ENCODE assay signal across 17 mouse cellular contexts in the genomic region with DNA sequence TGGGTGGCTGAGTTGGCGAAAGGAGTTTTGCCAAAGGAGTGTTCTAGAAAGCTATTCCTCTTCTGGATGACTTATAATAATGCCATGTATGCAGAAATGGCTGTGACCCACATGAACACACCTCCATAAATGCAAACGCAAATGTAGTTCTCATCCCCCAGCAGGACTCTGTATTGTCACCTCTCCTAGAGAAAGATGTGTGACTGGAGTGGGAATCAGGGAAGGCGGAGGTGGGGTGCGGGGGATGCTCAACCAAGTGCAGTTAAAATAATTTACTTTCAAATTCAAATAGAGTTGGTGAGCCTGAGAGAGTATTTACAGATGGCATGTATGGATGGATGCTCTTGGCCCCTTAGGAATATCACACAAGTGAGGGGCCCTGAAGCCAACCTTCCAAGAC. TPM values are rescaled to one million over a fixed set of nuclear protein-coding genes. Genes with fewer than 3 reads are reported as not detected.
A peak's percentile ranks its signal among the peaks of the same experiment; 100 is the strongest.
DNase-seq lines count a peak whose midpoint lies in the region; ATAC-seq and TF ChIP-seq lines count a peak whose summit lies in the region.
"Had no signal": no experiment of that assay in that cellular context is flagged by ENCODE, and none has a peak within 500 bp of the region (broad histone marks: within the 10 kb centered on the region; RNA-seq: fewer than 3 reads in every experiment).

No protein-coding gene starts in this region.

- intact Hi-C loops in gastrocnemius, postnatal 36 days (cut with DNase I), result no loop called here

- 77% methylated on average over 4 of the region's 4 CpGs for WGBS in kidney, postnatal 0 days
- 79% methylated on average over 4 of the region's 4 CpGs for WGBS in midbrain, embryonic 16.5 days

- H3K27me3 ChIP-seq in kidney, postnatal 0 days (ENCODE audit: insufficient read depth, low read length), result no peaks in the 10 kb centered on the region
- H3K27me3 ChIP-seq in midbrain, embryonic 16.5 days (ENCODE audit: control insufficient read depth, insufficient read depth, low read depth, low read length), result no peaks in the 10 kb centered on the region
- H3K27me3 ChIP-seq: intestine, embryonic 15.5 days; limb, embryonic 13.5 days; stomach, embryonic 15.5 days had no signal

- no peaks in the 10 kb centered on the region for H3K36me3 ChIP-seq in kidney, postnatal 0 days (ENCODE audit: insufficient read depth, low read length)
- H3K36me3 ChIP-seq in midbrain, embryonic 16.5 days (ENCODE audit: control insufficient read depth, insufficient read depth, low read length), result no peaks in the 10 kb centered on the region
- H3K36me3 ChIP-seq: intestine, embryonic 15.5 days; limb, embryonic 13.5 days; stomach, embryonic 15.5 days had no signal

- no peak for TF ChIP-seq CTCF in kidney, postnatal 0 days (IDR thresholded peaks at IDR 0.05; ENCODE audit: low read depth)

- H3K4me2 ChIP-seq in kidney, postnatal 0 days (ENCODE audit: low read length), result no peak overlapping the region
- no peak overlapping the region for H3K4me2 ChIP-seq in midbrain, embryonic 16.5 days (ENCODE audit: low read length)
- H3K4me2 ChIP-seq: intestine, embryonic 15.5 days; limb, embryonic 13.5 days; stomach, embryonic 15.5 days had no signal

- H3K27ac ChIP-seq in kidney, postnatal 0 days, result peak overlapping the region; percentile 54
- H3K27ac ChIP-seq in midbrain, embryonic 16.5 days (ENCODE audit: low read length), result peak overlapping the region; percentile 82
- H3K27ac ChIP-seq: intestine, embryonic 15.5 days; limb, embryonic 13.5 days; stomach, embryonic 15.5 days had no signal

- H3K9ac ChIP-seq in kidney, postnatal 0 days (ENCODE audit: low read depth, low read length), result no peak overlapping the region
- no peak overlapping the region for H3K9ac ChIP-seq in midbrain, embryonic 16.5 days (ENCODE audit: low read depth, low read length)
- H3K9ac ChIP-seq: intestine, embryonic 15.5 days; limb, embryonic 13.5 days; liver, postnatal 0 days; stomach, embryonic 15.5 days had no signal

- H3K9me3 ChIP-seq in kidney, postnatal 0 days (replicated peaks; ENCODE audit: low read length), result no peaks in the 10 kb centered on the region
- no peaks in the 10 kb centered on the region for H3K9me3 ChIP-seq in midbrain, embryonic 16.5 days (replicated peaks; ENCODE audit: control insufficient read depth, low read length, poor library complexity, severe bottlenecking)
- H3K9me3 ChIP-seq: intestine, embryonic 15.5 days; limb, embryonic 13.5 days; stomach, embryonic 15.5 days had no signal

- DNase-seq in kidney, postnatal 0 days (ENCODE audit: low spot score), result no peak
- no peak for DNase-seq in kidney, adult 8-10 months
- DNase-seq in frontal cortex, postnatal 14 days (ENCODE audit: low spot score in 2 of 2), result peak; percentile 8 to 24
- peak; percentile 18 to 65 for DNase-seq in left cerebral cortex, adult 8-10 months (ENCODE audit: low spot score in 2 of 2)
- DNase-seq in gastrocnemius, postnatal 36 days, result no peak
- DNase-seq in lung, postnatal 4 days, result no peak
- no peak for DNase-seq in kidney, postnatal 4 days
- DNase-seq: adrenal gland, postnatal 14 days; B cell, adult 2 months; cerebellum, adult 18-20 months; kidney, postnatal 36 days; liver, postnatal 0 days; thymus, postnatal 4 days had no signal

- ATAC-seq in kidney, postnatal 0 days (replicated peaks; ENCODE audit: low FRiP score, low read depth), result no peak
- ATAC-seq in midbrain, embryonic 16.5 days, result no peak
- ATAC-seq: liver, postnatal 0 days had no signal

- no peak overlapping the region for H3K4me3 ChIP-seq in kidney, postnatal 0 days (replicated peaks; ENCODE audit: low read depth, low read length)
- no peak overlapping the region for H3K4me3 ChIP-seq in midbrain, embryonic 16.5 days (ENCODE audit: low read depth, low read length)
- H3K4me3 ChIP-seq: intestine, embryonic 15.5 days; limb, embryonic 13.5 days; stomach, embryonic 15.5 days had no signal

- no peaks in the 10 kb centered on the region for H3K4me1 ChIP-seq in kidney, postnatal 0 days (replicated peaks; ENCODE audit: insufficient read depth, low read length)
- H3K4me1 ChIP-seq in midbrain, embryonic 16.5 days (ENCODE audit: control insufficient read depth, insufficient read depth, low read length), result peaks cover 17% of the 10 kb centered on the region
- H3K4me1 ChIP-seq: stomach, embryonic 15.5 days had no signal

RNA-seq across cellular contexts. Expression of gene Atp1a1, which starts 55.7 kb away (rescaled TPM):
- 731 and 809 TPM in 2 replicates for polyA plus RNA-seq in kidney, postnatal 0 days (2015; fragmentation: Nextera tagmentation; extraction: Ambion mirVana)
- total RNA-seq in left cerebral cortex, adult 8-10 months (2022), result 100 to 1,000 TPM; 805 to 868 (median 852) TPM
- 58.4 and 61.3 TPM in 2 replicates for polyA plus RNA-seq in midbrain, embryonic 16.5 days (2015; fragmentation: Nextera tagmentation; extraction: Ambion mirVana)
- total RNA-seq in gastrocnemius, postnatal 36 days (2021), result 10 to 100 TPM; 56.5 to 60.1 TPM

Comparison
In these comparisons a context has a peak if more than half of its experiments do, and no peak if none do; other contexts are left out.
1. DNase-seq: peak in frontal cortex, postnatal 14 days (2 of 2) and left cerebral cortex, adult 8-10 months (2 of 2); none in kidney, postnatal 0 days (single experiment), kidney, adult 8-10 months (0 of 2), gastrocnemius, postnatal 36 days (0 of 2), lung, postnatal 4 days (0 of 2) and kidney, postnatal 4 days (0 of 2).
2. RNA of gene Atp1a1, which starts 55.7 kb away (total RNA-seq): 805 to 868 TPM in left cerebral cortex, adult 8-10 months; 56.5 to 60.1 TPM in gastrocnemius, postnatal 36 days; every median in the first group is over 10 times any median in the second.